Mouse (Mus musculus) thymus, postnatal 4 days (tissue): ENCODE measurements around the gene Slc44a2.
A peak's percentile ranks its signal among the peaks of the same experiment; 100 is the strongest.
"Not testable (repeated sequence)": the region's sequence is repeated elsewhere in the genome, so short reads cannot be mapped to it uniquely, and the experiment has no call there.

ENCODE experiments used
- DNase-seq: peaks from one replicate; pipeline ENCODE4 v3.0.0; 2021

The Slc44a2 gene

GRCm38 (mm10) chr9:21320619-21321512, at the start of gene Slc44a2:
Gene Slc44a2, plus strand, starts transcription at chr9:21320698.
- peak; percentile 95 for DNase-seq

GRCm38 (mm10) chr9:21272391-21272790, 48.1 kb upstream of the Slc44a2 start:
- DNase-seq = no peak

GRCm38 (mm10) chr9:21273094-21273493, 47.4 kb upstream of the Slc44a2 start:
- DNase-seq = no peak

GRCm38 (mm10) chr9:21273520-21274228, 46.8 kb upstream of the Slc44a2 start:
- DNase-seq = no peak

GRCm38 (mm10) chr9:21274336-21274735, 46.2 kb upstream of the Slc44a2 start:
- no peak for DNase-seq

- DNase-seq = no peak
Observed at GRCm38 (mm10) chr9:21275013-21275710, 45.3 kb upstream of the Slc44a2 start.

- no peak for DNase-seq
Observed at GRCm38 (mm10) chr9:21275727-21276126, 44.8 kb upstream of the Slc44a2 start.

- no peak for DNase-seq
Observed at GRCm38 (mm10) chr9:21276307-21276706, 44.2 kb upstream of the Slc44a2 start.

- no peak for DNase-seq
Observed at GRCm38 (mm10) chr9:21277776-21278175, 42.7 kb upstream of the Slc44a2 start.

GRCm38 (mm10) chr9:21283591-21283990, 36.9 kb upstream of the Slc44a2 start:
- no peak for DNase-seq

- no peak for DNase-seq
Observed at GRCm38 (mm10) chr9:21283994-21284393, 36.5 kb upstream of the Slc44a2 start.

GRCm38 (mm10) chr9:21286753-21287152, 33.7 kb upstream of the Slc44a2 start:
- DNase-seq = no peak

- DNase-seq = peak; percentile 98
Observed at GRCm38 (mm10) chr9:21287571-21288402, 32.7 kb upstream of the Slc44a2 start, which contains the start of gene Kri1. Gene Kri1, minus strand, starts transcription at chr9:21287969.

- DNase-seq = peak; percentile 69
Observed at GRCm38 (mm10) chr9:21288404-21289336, 31.8 kb upstream of the Slc44a2 start.

- no peak for DNase-seq
Observed at GRCm38 (mm10) chr9:21289337-21289671, 31.2 kb upstream of the Slc44a2 start.

GRCm38 (mm10) chr9:21290589-21290988, 29.9 kb upstream of the Slc44a2 start:
- no peak for DNase-seq

- DNase-seq = peak; percentile 100
Observed at GRCm38 (mm10) chr9:21291022-21291787, 29.3 kb upstream of the Slc44a2 start, which contains the start of gene Cdkn2d. Gene Cdkn2d, minus strand, starts transcription at chr9:21291407.

GRCm38 (mm10) chr9:21291868-21292267, 28.6 kb upstream of the Slc44a2 start:
- not testable (repeated sequence) for DNase-seq

GRCm38 (mm10) chr9:21292271-21292670, 28.2 kb upstream of the Slc44a2 start:
- DNase-seq = no peak

- no peak for DNase-seq
Observed at GRCm38 (mm10) chr9:21299014-21299413, 21.5 kb upstream of the Slc44a2 start.
